9 mouse cellular contexts compared by ENCODE assay signal in the genomic region with DNA sequence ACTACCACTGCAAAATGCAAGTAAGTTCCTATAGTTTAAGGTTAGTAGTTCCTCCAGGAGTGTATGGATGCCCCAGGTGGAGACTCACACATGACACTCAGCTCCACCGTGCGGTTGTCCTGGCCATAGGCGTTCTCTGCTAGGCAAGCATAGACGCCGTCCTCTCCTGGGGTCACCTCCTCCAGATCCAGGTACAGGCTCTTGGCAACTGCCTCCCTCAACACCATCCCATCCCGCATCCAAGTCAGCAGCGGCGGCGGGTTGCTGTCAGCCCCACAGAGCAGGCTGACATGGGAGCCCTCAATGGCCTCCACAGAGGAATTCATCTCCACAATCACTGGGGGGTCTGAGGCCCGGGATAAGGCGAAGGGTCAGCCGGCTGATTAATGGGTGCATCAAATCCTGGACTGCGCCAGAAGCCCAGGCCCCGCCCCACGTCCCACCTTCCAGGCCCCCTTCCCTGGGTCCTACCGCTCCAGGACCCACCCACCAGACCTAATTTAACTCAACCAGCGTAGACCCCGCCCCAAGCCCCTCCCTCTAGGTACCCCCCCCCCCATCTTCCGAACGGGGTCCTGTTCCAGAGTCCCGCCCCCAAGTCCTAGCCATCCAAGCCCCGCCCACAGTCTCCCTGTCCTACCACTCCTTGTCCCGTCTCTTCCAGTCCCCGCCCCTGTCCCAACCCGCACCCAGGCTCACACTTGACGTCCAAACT. TPM values are rescaled to one million over a fixed set of nuclear protein-coding genes. Genes with fewer than 3 reads are reported as not detected.
A peak's percentile ranks its signal among the peaks of the same experiment; 100 is the strongest.
DNase-seq lines count a peak whose midpoint lies in the region; ATAC-seq and TF ChIP-seq lines count a peak whose summit lies in the region.
"Had no signal": no experiment of that assay in that cellular context is flagged by ENCODE, and none has a peak within 500 bp of the region (broad histone marks: within the 10 kb centered on the region; RNA-seq: fewer than 3 reads in every experiment).

No protein-coding gene starts in this region.

- peaks cover 14% of the 10 kb centered on the region for H3K4me1 ChIP-seq in heart, embryonic 13.5 days
- peaks cover 10% of the 10 kb centered on the region for H3K4me1 ChIP-seq in forebrain, embryonic 13.5 days
- H3K4me1 ChIP-seq in limb, embryonic 14.5 days (ENCODE audit: control insufficient read depth, insufficient read depth, low read length), result no peaks in the 10 kb centered on the region
- peaks cover 5% of the 10 kb centered on the region; the same call in 1 of the 2 replicates for H3K4me1 ChIP-seq in midbrain, embryonic 14.5 days (ENCODE audit: control insufficient read depth, insufficient read depth, low read length)

- TF ChIP-seq CTCF in left cerebral cortex, adult 2 months (IDR thresholded peaks at IDR 0.05), result no peak

- peak overlapping the region; percentile 23 for H3K4me3 ChIP-seq in heart, embryonic 13.5 days
- H3K4me3 ChIP-seq in forebrain, embryonic 13.5 days, result peak overlapping the region; percentile 27
- H3K4me3 ChIP-seq in limb, embryonic 14.5 days (replicated peaks; ENCODE audit: low read length), result peak overlapping the region; percentile 22
- peak overlapping the region; percentile 20 for H3K4me3 ChIP-seq in midbrain, embryonic 14.5 days (replicated peaks; ENCODE audit: low read depth, low read length)
- H3K4me3 ChIP-seq in left cerebral cortex, adult 2 months, result no peak overlapping the region

- H3K36me3 ChIP-seq in heart, embryonic 13.5 days, result no peaks in the 10 kb centered on the region
- H3K36me3 ChIP-seq in forebrain, embryonic 13.5 days (ENCODE audit: poor library complexity, severe bottlenecking), result no peaks in the 10 kb centered on the region
- H3K36me3 ChIP-seq in limb, embryonic 14.5 days (ENCODE audit: control insufficient read depth, insufficient read depth, low read length), result no peaks in the 10 kb centered on the region
- no peaks in the 10 kb centered on the region for H3K36me3 ChIP-seq in midbrain, embryonic 14.5 days (ENCODE audit: control insufficient read depth, insufficient read depth, low read length)

- peaks cover 39% of the 10 kb centered on the region for H3K27me3 ChIP-seq in heart, embryonic 13.5 days (replicated peaks)
- H3K27me3 ChIP-seq in forebrain, embryonic 13.5 days, result 0 out of 2 replicates have a peak, but pooled peaks cover 8% of the 10 kb centered on the region
- no peaks in the 10 kb centered on the region for H3K27me3 ChIP-seq in limb, embryonic 14.5 days (ENCODE audit: control insufficient read depth, insufficient read depth, low read length)
- no peaks in the 10 kb centered on the region for H3K27me3 ChIP-seq in midbrain, embryonic 14.5 days (ENCODE audit: control insufficient read depth, insufficient read depth, low read length)

- H3K27ac ChIP-seq in heart, embryonic 13.5 days (replicated peaks), result no peak overlapping the region
- H3K27ac ChIP-seq in forebrain, embryonic 13.5 days, result no peak overlapping the region
- H3K27ac ChIP-seq in limb, embryonic 14.5 days (replicated peaks; ENCODE audit: low read depth, low read length), result no peak overlapping the region
- no peak overlapping the region for H3K27ac ChIP-seq in midbrain, embryonic 14.5 days (replicated peaks; ENCODE audit: low read depth, low read length)
- no peak overlapping the region for H3K27ac ChIP-seq in left cerebral cortex, adult 2 months

- DNase-seq in heart, adult 18-20 months, result no peak
- peak; percentile 52 for DNase-seq in limb, embryonic 14.5 days (ENCODE audit: low spot score)
- peak; percentile 39 for DNase-seq in midbrain, embryonic 14.5 days
- DNase-seq in left cerebral cortex, adult 2 months (ENCODE audit: extremely low spot score in 1 of 2, low spot score in 2 of 2), result no peak
- DNase-seq in ovary, postnatal 10 days (ENCODE audit: low spot score), result no peak
- no peak for DNase-seq in frontal cortex, postnatal 25 days (ENCODE audit: low spot score in 2 of 2)

- no peak for ATAC-seq in heart, embryonic 13.5 days (ENCODE audit: extremely low read depth, insufficient number of reproducible peaks, low FRiP score, low TSS enrichment)
- ATAC-seq in forebrain, embryonic 13.5 days, result peak; percentile 36; the same call in 1 of the 2 replicates
- peak; percentile 68 for ATAC-seq in limb, embryonic 14.5 days (ENCODE audit: low FRiP score, low read depth)
- ATAC-seq in midbrain, embryonic 14.5 days (ENCODE audit: low FRiP score, low TSS enrichment), result peak; percentile 46; the same call in 1 of the 2 replicates

- intact Hi-C loops in left cerebral cortex, adult 2 months (cut with DNase I), result no loop called here

- H3K9me3 ChIP-seq in heart, embryonic 13.5 days, result no peaks in the 10 kb centered on the region
- no peaks in the 10 kb centered on the region for H3K9me3 ChIP-seq in forebrain, embryonic 13.5 days (replicated peaks)
- H3K9me3 ChIP-seq in limb, embryonic 14.5 days (ENCODE audit: control insufficient read depth, low read length), result no peaks in the 10 kb centered on the region
- H3K9me3 ChIP-seq in midbrain, embryonic 14.5 days (ENCODE audit: control insufficient read depth, low read length), result no peaks in the 10 kb centered on the region

- peak overlapping the region; percentile 63 for H3K4me2 ChIP-seq in heart, embryonic 13.5 days
- peak overlapping the region; percentile 61 for H3K4me2 ChIP-seq in forebrain, embryonic 13.5 days
- peak overlapping the region; percentile 55 for H3K4me2 ChIP-seq in limb, embryonic 14.5 days (replicated peaks; ENCODE audit: low read depth, low read length, severe bottlenecking)
- peak overlapping the region; percentile 55 for H3K4me2 ChIP-seq in midbrain, embryonic 14.5 days (ENCODE audit: low read length)

- 2% methylated on average over 23 of the region's 26 CpGs for WGBS in heart, embryonic 13.5 days
- 2% methylated on average over 20 of the region's 26 CpGs for WGBS in forebrain, embryonic 13.5 days
- under 1% methylated on average over 24 of the region's 26 CpGs for WGBS in limb, embryonic 14.5 days
- 2% methylated on average over 24 of the region's 26 CpGs for WGBS in midbrain, embryonic 14.5 days

- no peak for TF ChIP-seq POLR2A in limb, embryonic 14.5 days (IDR thresholded peaks at IDR 0.05; ENCODE audit: borderline replicate concordance, extremely low read depth, insufficient read depth, insufficient read length)

- 0 out of 2 replicates have a peak overlapping the region, but pooled peaks have one; percentile 3 for H3K9ac ChIP-seq in heart, embryonic 13.5 days
- H3K9ac ChIP-seq in forebrain, embryonic 13.5 days, result no peak overlapping the region
- H3K9ac ChIP-seq in limb, embryonic 14.5 days (ENCODE audit: low read depth, low read length, severe bottlenecking), result peak overlapping the region; percentile 28
- 0 out of 2 replicates have a peak overlapping the region, but pooled peaks have one; percentile 16 for H3K9ac ChIP-seq in midbrain, embryonic 14.5 days (replicated peaks; ENCODE audit: low read length)

RNA-seq across cellular contexts. Expression of a gene that starts 6.2 kb away (rescaled TPM):
- polyA plus RNA-seq in heart, embryonic 13.5 days (2015; fragmentation: Nextera tagmentation; extraction: Ambion mirVana), result 0.08 and 0.10 TPM in 2 replicates
- total RNA-seq in heart, adult 18-20 months (2021), result under 1 TPM in 1 of 2 experiments, not detected in 1; 0.15 TPM
- polyA plus RNA-seq in forebrain, embryonic 13.5 days (2015; fragmentation: Nextera tagmentation; extraction: Ambion mirVana), result 0.58 and 0.64 TPM in 2 replicates
- polyA plus RNA-seq in limb, embryonic 14.5 days (2012; rRNA removed), result 1.2 and 2.4 TPM in 2 replicates
- polyA plus RNA-seq in limb, embryonic 14.5 days (2014; fragmentation: Nextera tagmentation; extraction: Ambion mirVana), result 0.35 and 1.2 TPM in 2 replicates
- 1.8 and 2.8 TPM in 2 replicates for polyA plus RNA-seq in midbrain, embryonic 14.5 days (2014; fragmentation: Nextera tagmentation; extraction: Ambion mirVana)
- total RNA-seq in left cerebral cortex, adult 2 months (2021), result 10 to 100 TPM; 91.1 to 93.1 TPM

RNA-seq across cellular contexts. Expression of a gene that starts 16.0 kb away (rescaled TPM):
- not detected in 2 replicates for polyA plus RNA-seq in heart, embryonic 13.5 days (2015; fragmentation: Nextera tagmentation; extraction: Ambion mirVana)
- total RNA-seq in heart, adult 18-20 months (2021), result 1 to 10 TPM; 5.6 to 7.0 TPM
- not detected in 2 replicates for polyA plus RNA-seq in forebrain, embryonic 13.5 days (2015; fragmentation: Nextera tagmentation; extraction: Ambion mirVana)
- 0.55 TPM in 1 of 2 replicates, not detected in the other for polyA plus RNA-seq in limb, embryonic 14.5 days (2012; rRNA removed)
- not detected in 2 replicates for polyA plus RNA-seq in limb, embryonic 14.5 days (2014; fragmentation: Nextera tagmentation; extraction: Ambion mirVana)
- not detected in 2 replicates for polyA plus RNA-seq in midbrain, embryonic 14.5 days (2014; fragmentation: Nextera tagmentation; extraction: Ambion mirVana)
- total RNA-seq in left cerebral cortex, adult 2 months (2021), result not detected
- total RNA-seq: CH12.LX had no signal

RNA-seq across cellular contexts. Expression of a gene that starts 28.3 kb away (rescaled TPM):
- not detected in 2 replicates for polyA plus RNA-seq in heart, embryonic 13.5 days (2015; fragmentation: Nextera tagmentation; extraction: Ambion mirVana)
- 1 to 10 TPM in 1 of 2 experiments, under 1 TPM in 1; 0.35 to 6.6 TPM for total RNA-seq in heart, adult 18-20 months (2021)
- polyA plus RNA-seq in forebrain, embryonic 13.5 days (2015; fragmentation: Nextera tagmentation; extraction: Ambion mirVana), result not detected in 2 replicates
- 0.09 and 0.11 TPM in 2 replicates for polyA plus RNA-seq in limb, embryonic 14.5 days (2012; rRNA removed)
- polyA plus RNA-seq in limb, embryonic 14.5 days (2014; fragmentation: Nextera tagmentation; extraction: Ambion mirVana), result 0.10 TPM in 1 of 2 replicates, not detected in the other
- polyA plus RNA-seq in midbrain, embryonic 14.5 days (2014; fragmentation: Nextera tagmentation; extraction: Ambion mirVana), result not detected in 2 replicates
- total RNA-seq in left cerebral cortex, adult 2 months (2021), result not detected

RNA-seq across cellular contexts. Expression of a gene that starts 35.4 kb away (rescaled TPM):
- 0.71 TPM in 1 of 2 replicates, not detected in the other for polyA plus RNA-seq in heart, embryonic 13.5 days (2015; fragmentation: Nextera tagmentation; extraction: Ambion mirVana)
- total RNA-seq in heart, adult 18-20 months (2021), result 10 to 100 TPM; 12.3 to 17.5 TPM
- not detected in 2 replicates for polyA plus RNA-seq in forebrain, embryonic 13.5 days (2015; fragmentation: Nextera tagmentation; extraction: Ambion mirVana)
- 0.23 TPM in 1 of 2 replicates, not detected in the other for polyA plus RNA-seq in limb, embryonic 14.5 days (2012; rRNA removed)
- polyA plus RNA-seq in limb, embryonic 14.5 days (2014; fragmentation: Nextera tagmentation; extraction: Ambion mirVana), result not detected in 2 replicates
- not detected in 2 replicates for polyA plus RNA-seq in midbrain, embryonic 14.5 days (2014; fragmentation: Nextera tagmentation; extraction: Ambion mirVana)
- total RNA-seq in left cerebral cortex, adult 2 months (2021), result not detected
- total RNA-seq: CH12.LX had no signal

RNA-seq across cellular contexts. Expression of a gene that starts 47.1 kb away (rescaled TPM):
- not detected in 2 replicates for polyA plus RNA-seq in heart, embryonic 13.5 days (2015; fragmentation: Nextera tagmentation; extraction: Ambion mirVana)
- total RNA-seq in heart, adult 18-20 months (2021), result under 1 TPM in 1 of 2 experiments, not detected in 1; 0.13 TPM
- not detected in 2 replicates for polyA plus RNA-seq in forebrain, embryonic 13.5 days (2015; fragmentation: Nextera tagmentation; extraction: Ambion mirVana)
- 0.01 and 0.03 TPM in 2 replicates for polyA plus RNA-seq in limb, embryonic 14.5 days (2012; rRNA removed)
- polyA plus RNA-seq in limb, embryonic 14.5 days (2014; fragmentation: Nextera tagmentation; extraction: Ambion mirVana), result not detected in 2 replicates
- not detected in 2 replicates for polyA plus RNA-seq in midbrain, embryonic 14.5 days (2014; fragmentation: Nextera tagmentation; extraction: Ambion mirVana)
- total RNA-seq in left cerebral cortex, adult 2 months (2021), result not detected

Comparison
In these comparisons a context has a peak if more than half of its experiments do, and no peak if none do; other contexts are left out.
1. DNase-seq: peak in limb, embryonic 14.5 days (single experiment) and midbrain, embryonic 14.5 days (single experiment); none in heart, adult 18-20 months (0 of 2), left cerebral cortex, adult 2 months (0 of 2), ovary, postnatal 10 days (single experiment) and frontal cortex, postnatal 25 days (0 of 2).
2. Peak in every context shown above with its lines, with median percentiles within 50 percentile points of each other: H3K4me2 ChIP-seq.